Mouse (Mus musculus) heart, adult 2 months (tissue): ENCODE data around the gene Pbxip1. TPM values are rescaled to one million over a fixed set of nuclear protein-coding genes. Genes with fewer than 3 reads are reported as not detected.

Source experiments
- DNase-seq, 2 experiments: peaks; one replicate each; pipeline ENCODE4 v3.0.0; 2021
- H3K27ac ChIP-seq: fragments of 200-600 bp; 2 replicates; pipeline ENCODE4 v1.8.1; 2022
- H3K27me3 ChIP-seq: fragments of 200-500 bp; 2 replicates; pipeline ENCODE4 v1.6.1; 2012; ENCODE audit warnings: mild to moderate bottlenecking, low read length, inconsistent platforms, mixed read lengths; ENCODE audit not compliant: control insufficient read depth, insufficient read depth
- H3K36me3 ChIP-seq: fragments of 200-500 bp; 2 replicates; pipeline ENCODE4 v1.6.1; 2012; ENCODE audit warnings: low read length, inconsistent platforms; ENCODE audit not compliant: control insufficient read depth, insufficient read depth
- H3K4me1 ChIP-seq: fragments of 200-500 bp; 2 replicates; pipeline ENCODE4 v1.6.1; 2011; ENCODE audit warnings: low read length; ENCODE audit not compliant: control insufficient read depth, insufficient read depth
- H3K4me3 ChIP-seq: fragments of 200-600 bp; 2 replicates; pipeline ENCODE4 v1.8.1; 2022
- H3K79me2 ChIP-seq: fragments of 200-500 bp; replicated peaks from 2 replicates; pipeline ENCODE4 v1.6.1; 2012; ENCODE audit warnings: mild to moderate bottlenecking, inconsistent platforms, low read length, moderate library complexity, mixed read lengths; ENCODE audit not compliant: control insufficient read depth, insufficient read depth
- H3K9ac ChIP-seq: fragments of 200-500 bp; 2 replicates; pipeline ENCODE4 v1.6.1; 2012; ENCODE audit warnings: low read depth, mild to moderate bottlenecking, control low read depth, inconsistent platforms, low read length, mixed read lengths
- CTCF ChIP-seq: fragments of 200-600 bp; IDR thresholded peaks from 2 replicates; pipeline ENCODE4 v1.8.1; 2022; ENCODE audit warnings: antibody characterized with exemption, mild to moderate bottlenecking, moderate library complexity
- EP300 ChIP-seq: fragments of 200-500 bp; IDR thresholded peaks from 2 replicates; pipeline ENCODE4 v1.6.1; 2011; ENCODE audit warnings: low read depth, low read length, control low read depth; ENCODE audit not compliant: insufficient read depth
- POLR2A ChIP-seq: fragments of 200-500 bp; IDR thresholded peaks from 2 replicates; pipeline ENCODE4 v1.6.1; 2011; ENCODE audit warnings: mild to moderate bottlenecking, low read depth, low read length, control low read depth; ENCODE audit not compliant: insufficient read depth
- WGBS: fragments of 180-500 bp; shearing (Covaris S2); methylation state at CpG from one replicate; pipeline ENCODE4 v1.1.7; 2018; 5-methylcytosine and 5-hydroxymethylcytosine counted together
- intact Hi-C: fragments of 180-260 bp; cut with DNase I; formaldehyde crosslinking; loops from one replicate; pipeline ENCODE4 v1.15.1; 2025
- polyA plus RNA-seq: library from polyadenylated mRNA; depleted of rRNA; stranded (reverse); fragments of >200 nt; gene quantifications from 2 replicates; pipeline ENCODE4 v1.2.3, GENCODE M21; 2012
- total RNA-seq, 2 experiments: library from RNA; stranded (reverse); gene quantifications; 2 replicates each; pipeline ENCODE4 v1.2.3; 2021

The Pbxip1 gene
- total and polyA plus RNA-seq, 3 experiments: 55.7 to 67.5 (median 56.2) TPM

DNA sequence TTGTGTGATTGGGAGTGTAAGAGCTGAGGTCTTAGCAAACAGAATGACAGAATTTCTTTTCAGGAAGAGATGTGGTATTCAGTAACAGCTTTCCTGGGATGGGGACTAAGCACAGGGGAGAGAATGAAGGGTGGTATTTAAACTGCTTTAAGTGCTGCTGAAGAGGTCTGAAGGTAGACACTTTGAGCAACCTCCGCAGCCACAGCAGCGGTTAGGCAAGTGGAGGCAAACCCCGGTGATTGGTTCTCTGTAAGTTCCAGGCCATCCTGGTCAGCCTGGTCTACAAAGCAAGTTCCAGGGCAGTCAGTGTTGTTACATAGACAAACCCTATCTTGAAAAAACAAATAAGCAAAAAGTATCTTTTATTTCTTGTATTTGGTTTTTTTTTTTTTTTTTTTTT lies 16.5 kb upstream of the Pbxip1 start:
- no peak for DNase-seq
- Histone ChIP-seq H3K27ac (peak overlapping the region; percentile 94), H3K27me3 (no peaks in the 10 kb centered on the region), H3K4me3 (peak overlapping the region; percentile 88), H3K9ac (peak overlapping the region; percentile 48), H3K36me3 (no peaks in the 10 kb centered on the region), H3K79me2 (peaks cover 2% of the 10 kb centered on the region; the same call in 1 of the 2 replicates), H3K4me1 (peaks cover 8% of the 10 kb centered on the region)
- WGBS: 29% methylated on average over 3 of the region's 3 CpGs
- TF ChIP-seq CTCF (no peak), POLR2A (no peak), EP300 (no peak)
- intact Hi-C loops: loop anchor here (2.0 kb wide), 1 partner anchor 17 kb away; the partner anchor contains the start of gene Pbxip1

DNA sequence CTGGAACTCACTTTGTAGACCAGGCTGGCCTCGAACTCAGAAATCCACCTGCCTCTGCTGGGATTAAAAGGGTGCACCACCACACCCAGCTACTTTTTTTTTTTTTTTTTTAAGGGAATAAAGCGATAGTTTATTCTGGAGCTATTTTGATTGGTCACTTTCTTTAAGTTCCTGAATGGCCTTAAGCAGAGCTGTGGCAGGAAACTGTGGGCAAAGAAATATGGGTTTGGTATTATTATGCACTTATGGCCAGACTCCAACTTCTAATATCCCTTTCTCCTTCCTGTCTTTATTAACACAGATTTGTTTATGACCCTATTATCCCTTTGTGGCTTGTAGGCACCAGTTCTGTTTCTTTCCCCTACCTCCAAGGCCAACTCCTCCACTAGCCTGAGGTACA lies 16.1 kb upstream of the Pbxip1 start:
- Histone ChIP-seq H3K36me3 (no peaks in the 10 kb centered on the region), H3K27ac (peak overlapping the region; percentile 80), H3K79me2 (peaks cover 2% of the 10 kb centered on the region; the same call in 1 of the 2 replicates), H3K9ac (no peak overlapping the region), H3K27me3 (no peaks in the 10 kb centered on the region), H3K4me3 (no peak overlapping the region), H3K4me1 (peaks cover 8% of the 10 kb centered on the region)
- TF ChIP-seq CTCF (no peak), EP300 (no peak), POLR2A (no peak)
- intact Hi-C loops: no loop called here
- WGBS: 29% methylated on average over 2 of the region's 2 CpGs
- DNase-seq: no peak

DNA sequence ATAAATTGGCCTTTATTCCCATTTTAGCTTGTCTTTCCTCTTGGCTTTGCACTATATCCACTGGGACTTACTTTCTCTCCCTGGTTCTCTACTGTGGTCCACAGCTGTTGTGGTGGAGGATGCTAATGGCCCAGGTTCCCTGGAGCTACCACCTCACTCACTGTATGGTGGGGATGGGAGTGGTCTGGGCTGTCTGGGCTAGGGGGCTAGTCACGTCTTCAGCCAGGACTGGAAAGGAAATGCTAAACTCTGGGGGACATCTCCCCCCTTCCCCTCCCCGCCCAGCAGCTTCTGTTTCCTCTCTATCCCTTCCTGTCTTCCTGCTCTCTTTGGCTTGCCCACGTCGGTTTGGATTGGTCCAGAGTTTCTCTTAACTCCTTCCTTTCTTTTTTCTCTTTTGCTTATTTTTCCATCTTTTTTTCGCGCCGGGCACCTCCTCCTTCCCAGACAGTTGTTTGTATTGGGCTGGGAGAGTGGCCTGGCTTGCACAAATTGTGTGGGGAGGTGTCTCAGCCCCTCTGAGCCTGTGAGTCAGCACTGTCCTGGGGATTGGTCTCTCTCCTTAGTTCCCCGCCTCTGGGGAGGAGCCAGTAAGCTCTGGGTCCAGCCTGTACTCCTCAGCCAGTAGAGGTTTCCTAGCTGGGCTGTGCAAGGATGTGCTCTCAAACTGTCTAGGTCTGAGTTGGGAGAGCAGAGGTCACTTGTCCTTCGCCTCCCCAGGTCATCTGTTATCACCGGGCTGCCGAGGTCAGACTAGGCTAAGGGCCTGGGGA lies 15.3 kb upstream of the Pbxip1 start:
- Histone ChIP-seq H3K36me3 (no peaks in the 10 kb centered on the region), H3K4me3 (peak overlapping the region; percentile 41), H3K79me2 (peaks cover 2% of the 10 kb centered on the region; the same call in 1 of the 2 replicates), H3K9ac (peak overlapping the region; percentile 59), H3K27me3 (no peaks in the 10 kb centered on the region), H3K4me1 (peaks cover 8% of the 10 kb centered on the region), H3K27ac (peak overlapping the region; percentile 80)
- DNase-seq: peak; percentile 84 to 90
- WGBS: 12% methylated on average over 11 of the region's 11 CpGs
- intact Hi-C loops: no loop called here
- TF ChIP-seq CTCF (no peak), POLR2A (peak; percentile 93), EP300 (0 out of 2 replicates have a peak, but pooled peaks have one; percentile 28)

DNA sequence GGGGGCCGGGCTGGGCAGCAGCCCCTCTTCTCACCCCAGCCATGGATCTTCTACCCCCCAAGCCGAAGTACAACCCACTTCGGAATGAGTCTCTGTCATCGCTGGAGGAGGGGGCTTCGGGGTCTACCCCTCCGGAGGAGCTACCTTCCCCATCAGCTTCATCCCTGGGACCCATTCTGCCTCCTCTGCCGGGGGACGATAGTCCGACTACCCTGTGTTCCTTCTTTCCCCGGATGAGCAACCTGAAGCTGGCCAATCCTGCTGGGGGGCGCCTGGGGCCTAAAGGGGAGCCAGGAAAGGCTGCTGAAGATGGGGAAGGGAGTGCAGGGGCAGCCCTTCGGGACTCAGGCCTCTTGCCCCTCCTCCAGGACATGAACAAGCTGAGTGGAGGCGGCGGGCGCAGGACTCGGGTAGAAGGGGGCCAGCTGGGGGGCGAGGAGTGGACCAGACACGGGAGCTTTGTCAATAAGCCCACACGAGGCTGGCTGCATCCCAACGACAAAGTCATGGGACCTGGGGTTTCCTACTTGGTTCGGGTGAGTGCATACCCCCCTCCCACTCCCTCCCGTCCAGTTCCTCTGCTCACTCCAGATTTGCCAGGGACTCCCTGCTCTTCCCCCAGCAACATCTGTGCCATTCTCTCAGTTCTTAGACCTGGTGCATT lies 14.6 kb upstream of the Pbxip1 start:
- intact Hi-C loops: no loop called here
- Histone ChIP-seq H3K79me2 (no peaks in the 10 kb centered on the region; the same call in 1 of the 2 replicates), H3K27me3 (no peaks in the 10 kb centered on the region), H3K36me3 (no peaks in the 10 kb centered on the region), H3K4me1 (peaks cover 8% of the 10 kb centered on the region), H3K9ac (peak overlapping the region; percentile 59), H3K4me3 (peak overlapping the region; percentile 41), H3K27ac (peak overlapping the region; percentile 80)
- no peak for TF ChIP-seq EP300
- TF ChIP-seq POLR2A: no peak
- TF ChIP-seq CTCF: no peak
- WGBS: 16% methylated on average over 22 of the region's 22 CpGs
- peak in 1 of 2 experiments; percentile 45 for DNase-seq

DNA sequence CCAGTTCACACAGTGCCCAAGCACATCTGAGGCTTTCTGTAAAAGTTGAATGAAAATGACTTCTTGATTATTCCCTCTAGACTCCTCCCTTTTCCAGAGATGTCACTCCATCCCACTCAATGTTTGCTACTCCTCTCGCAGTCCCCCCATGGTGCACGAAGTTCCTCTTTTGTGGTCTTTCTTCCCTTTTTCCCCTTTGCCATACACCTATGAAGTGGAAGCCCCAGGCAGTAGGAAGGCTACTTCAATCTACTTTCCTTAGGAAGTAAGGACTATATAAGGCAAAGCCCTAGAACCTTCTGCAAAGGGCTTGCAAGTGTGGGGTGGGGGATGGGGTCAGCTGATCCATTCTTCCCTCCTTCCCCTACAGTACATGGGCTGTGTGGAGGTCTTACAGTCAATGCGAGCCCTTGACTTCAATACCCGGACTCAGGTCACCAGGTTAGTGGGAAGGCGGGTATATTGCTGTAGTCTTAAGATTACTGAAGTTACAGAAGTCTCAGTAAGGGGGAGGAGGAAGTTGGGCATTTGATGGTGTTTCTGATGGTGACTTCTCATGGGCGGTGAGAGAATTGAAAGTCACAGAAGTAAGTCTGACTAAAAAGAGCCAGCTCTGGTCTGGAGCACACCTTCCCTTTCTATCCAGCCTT lies 13.8 kb upstream of the Pbxip1 start:
- no peak for TF ChIP-seq EP300
- TF ChIP-seq CTCF: no peak
- no peak for TF ChIP-seq POLR2A
- Histone ChIP-seq H3K79me2 (no peaks in the 10 kb centered on the region; the same call in 1 of the 2 replicates), H3K4me1 (peaks cover 8% of the 10 kb centered on the region), H3K4me3 (no peak overlapping the region), H3K9ac (no peak overlapping the region), H3K36me3 (no peaks in the 10 kb centered on the region), H3K27ac (no peak overlapping the region), H3K27me3 (no peaks in the 10 kb centered on the region)
- WGBS: 56% methylated on average over 6 of the region's 6 CpGs
- intact Hi-C loops: no loop called here
- no peak for DNase-seq
